Mouse (Mus musculus) erythroblast, embryonic 14.5 days (primary cell): ENCODE data around the gene Pln.

ENCODE experiments used
- GATA1 ChIP-seq: IDR thresholded peaks from 2 replicates; pipeline ENCODE4 v1.6.1; 2012; ENCODE audit warnings: low read length, inconsistent platforms, mixed read lengths
- TAL1 ChIP-seq: IDR thresholded peaks from 3 replicates; pipeline ENCODE4 v1.6.1; 2012; ENCODE audit warnings: low read length, inconsistent platforms, mixed read lengths

- no peak for TF ChIP-seq TAL1
- no peak for TF ChIP-seq GATA1
Measured at GRCm38 (mm10) chr10:53339045-53339444, 1.6 kb downstream of the Pln start.
